Mouse (Mus musculus): ENCODE data around the gene Fbxl5. TPM values are rescaled to one million over a fixed set of nuclear protein-coding genes. Genes with fewer than 3 reads are reported as not detected.

Fbxl5 gene
- total RNA-seq, 2 experiments from 2014 or later, result 27.5 to 36.0 TPM

- ATAC-seq (replicated peaks; ENCODE audit: low FRiP score, low TSS enrichment, poor library complexity, severe bottlenecking), result no peak
Measured at GRCm38 (mm10) chr5:43722452-43722783, 99.0 kb downstream of the Fbxl5 start.

- no peak for ATAC-seq (replicated peaks; ENCODE audit: low FRiP score, low TSS enrichment, poor library complexity, severe bottlenecking)
Measured at GRCm38 (mm10) chr5:43721538-43722451, 99.6 kb downstream of the Fbxl5 start.

- no peak for ATAC-seq (replicated peaks; ENCODE audit: low FRiP score, low TSS enrichment, poor library complexity, severe bottlenecking)
Measured at GRCm38 (mm10) chr5:43699240-43699639, 122.2 kb downstream of the Fbxl5 start.

- ATAC-seq (replicated peaks; ENCODE audit: low FRiP score, low TSS enrichment, poor library complexity, severe bottlenecking), result no peak
Measured at GRCm38 (mm10) chr5:43697133-43697532, 124.3 kb downstream of the Fbxl5 start.

Other genes with a start within 250 kb of the Fbxl5 start
- gene Cc2d2a, start 159.3 kb downstream of the Fbxl5 start, total RNA-seq (2014; fragmentation: Nextera tagmentation), result not detected in 2 replicates
- gene Cc2d2a, start 159.3 kb downstream of the Fbxl5 start, total RNA-seq (2017), result 0.33 and 0.50 TPM in 2 replicates
- gene Bst1, start 2.8 kb downstream of the Fbxl5 start, total RNA-seq (2014; fragmentation: Nextera tagmentation), result 1.7 TPM in 1 of 2 replicates, not detected in the other
- gene Bst1, start 2.8 kb downstream of the Fbxl5 start, total RNA-seq (2017), result 0.38 TPM in 1 of 2 replicates, not detected in the other
- 0.74 and 1.2 TPM in 2 replicates for gene Cd38, start 46.9 kb upstream of the Fbxl5 start, total RNA-seq (2014; fragmentation: Nextera tagmentation)
- 0.57 TPM in 1 of 2 replicates, not detected in the other for gene Cd38, start 46.9 kb upstream of the Fbxl5 start, total RNA-seq (2017)
- gene Gm7879, start 91.5 kb upstream of the Fbxl5 start, total RNA-seq (2014; fragmentation: Nextera tagmentation), result 2.8 and 3.9 TPM in 2 replicates
- gene Gm7879, start 91.5 kb upstream of the Fbxl5 start, total RNA-seq (2017), result 5.5 and 24.2 TPM in 2 replicates
- gene Fgfbp1, start 160.1 kb upstream of the Fbxl5 start, total RNA-seq (2014; fragmentation: Nextera tagmentation), result not detected in 2 replicates
- not detected in 2 replicates for gene Fgfbp1, start 160.1 kb upstream of the Fbxl5 start, total RNA-seq (2017)